Mouse (Mus musculus): ENCODE data around the gene Gm49416.
A peak's percentile ranks its signal among the peaks of the same experiment; 100 is the strongest.
"Not testable (repeated sequence)": the region's sequence is repeated elsewhere in the genome, so short reads cannot be mapped to it uniquely, and the experiment has no call there.

Gm49416 gene

DNA sequence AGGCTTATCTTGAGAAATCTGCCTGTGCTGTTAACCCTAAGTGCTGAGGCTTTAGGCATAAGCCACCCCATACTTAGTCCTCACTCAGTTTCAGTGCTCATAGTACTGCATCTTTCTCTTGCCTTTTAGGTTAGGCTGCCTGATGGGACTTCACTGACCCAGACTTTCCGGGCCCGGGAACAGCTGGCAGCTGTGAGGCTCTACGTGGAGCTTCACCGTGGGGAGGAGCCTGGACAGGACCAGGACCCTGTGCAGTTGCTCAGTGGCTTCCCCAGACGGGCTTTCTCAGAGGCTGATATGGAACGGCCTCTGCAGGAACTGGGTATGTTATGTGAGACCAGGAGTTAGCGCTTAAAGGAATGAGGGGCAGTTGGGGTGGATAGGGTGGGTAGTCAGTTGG is 13.7 kb upstream of the Gm49416 start:
- DNase-seq (ENCODE audit: low spot score) = no peak

DNA sequence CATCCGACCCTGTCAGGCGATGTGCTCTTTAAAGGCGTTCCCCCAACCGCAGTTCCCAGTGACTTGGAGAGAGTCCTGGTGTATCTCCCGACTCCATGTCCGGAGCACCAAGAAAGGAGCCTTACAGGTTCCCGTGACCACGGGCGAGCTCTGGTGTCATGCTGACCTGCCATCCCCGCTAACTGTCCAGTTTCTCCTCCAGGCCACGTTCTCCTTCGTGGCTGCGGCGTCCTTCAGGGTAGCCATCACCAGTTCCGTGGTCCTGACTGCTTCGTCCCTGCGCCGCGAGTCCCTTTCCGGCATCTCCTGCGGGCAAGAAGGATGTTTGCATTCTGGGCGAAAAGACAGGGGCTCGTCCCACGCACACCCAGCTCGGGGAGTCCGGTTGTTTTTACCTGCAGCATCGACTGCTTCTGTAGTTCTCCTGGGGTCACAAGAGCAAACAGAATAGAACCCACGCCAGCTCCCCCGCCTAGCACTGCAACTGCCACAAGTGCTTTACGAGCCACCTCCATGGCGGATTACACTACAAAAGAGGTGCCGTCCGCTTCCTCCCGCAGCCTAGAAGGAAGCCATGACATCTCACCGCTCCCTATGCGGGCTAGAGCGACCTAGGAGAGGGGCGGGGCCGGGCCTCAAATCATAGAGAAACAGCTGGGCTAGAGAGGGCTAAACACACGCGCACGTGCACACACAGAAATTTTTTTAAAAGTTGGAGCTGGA is 8.3 kb upstream of the Gm49416 start, which contains the start of gene Uqcc3:
Gene Uqcc3 (minus strand): TSS at position 613 of the 723 bp plus-strand sequence.
- DNase-seq (ENCODE audit: low spot score) = peak; percentile 91

DNA sequence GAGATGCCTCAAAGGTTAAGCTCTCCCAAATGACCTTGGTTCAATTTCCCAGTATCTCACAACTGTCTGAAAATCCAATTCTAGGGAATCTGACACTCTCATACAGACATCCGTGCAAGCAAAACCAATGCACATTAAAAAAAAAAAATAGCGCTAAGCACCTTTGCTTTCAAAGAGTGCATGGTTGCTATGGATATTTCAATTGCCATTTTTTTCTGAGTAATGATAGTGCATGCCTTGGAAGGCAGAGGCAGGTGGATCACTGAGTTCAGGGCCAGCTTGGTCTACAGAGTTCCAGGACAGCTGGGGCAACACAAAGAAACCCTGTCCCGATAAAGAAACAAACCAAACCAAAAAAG is 7.7 kb upstream of the Gm49416 start:
- DNase-seq (ENCODE audit: low spot score) = no peak

DNA sequence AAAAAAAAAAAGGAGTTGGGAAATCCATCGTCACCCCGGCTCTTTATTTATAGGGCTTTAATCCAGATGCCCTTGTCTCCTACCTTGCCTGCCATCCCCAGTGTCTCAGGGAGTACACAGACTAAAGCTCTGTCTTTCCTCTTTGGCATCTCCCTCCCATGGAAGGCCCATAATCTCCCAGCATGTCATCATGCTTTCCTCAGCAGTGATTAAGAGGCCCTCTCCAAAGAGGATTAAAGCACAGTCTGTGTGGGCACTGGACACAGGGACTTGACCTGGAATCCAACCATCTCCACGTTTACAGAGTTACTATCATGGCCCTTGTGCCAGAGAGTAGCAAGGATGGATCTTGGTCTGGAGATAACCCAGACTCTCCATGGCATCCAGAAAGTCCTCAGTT is 5.1 kb upstream of the Gm49416 start, which contains the start of the genes Lbhd1 and Gm49403:
Gene Lbhd1 (plus strand): TSS at position 117 of the 400 bp plus-strand sequence.
Gene Gm49403 (plus strand): TSS at position 315 of the 400 bp plus-strand sequence.
- DNase-seq (ENCODE audit: low spot score) = no peak

DNA sequence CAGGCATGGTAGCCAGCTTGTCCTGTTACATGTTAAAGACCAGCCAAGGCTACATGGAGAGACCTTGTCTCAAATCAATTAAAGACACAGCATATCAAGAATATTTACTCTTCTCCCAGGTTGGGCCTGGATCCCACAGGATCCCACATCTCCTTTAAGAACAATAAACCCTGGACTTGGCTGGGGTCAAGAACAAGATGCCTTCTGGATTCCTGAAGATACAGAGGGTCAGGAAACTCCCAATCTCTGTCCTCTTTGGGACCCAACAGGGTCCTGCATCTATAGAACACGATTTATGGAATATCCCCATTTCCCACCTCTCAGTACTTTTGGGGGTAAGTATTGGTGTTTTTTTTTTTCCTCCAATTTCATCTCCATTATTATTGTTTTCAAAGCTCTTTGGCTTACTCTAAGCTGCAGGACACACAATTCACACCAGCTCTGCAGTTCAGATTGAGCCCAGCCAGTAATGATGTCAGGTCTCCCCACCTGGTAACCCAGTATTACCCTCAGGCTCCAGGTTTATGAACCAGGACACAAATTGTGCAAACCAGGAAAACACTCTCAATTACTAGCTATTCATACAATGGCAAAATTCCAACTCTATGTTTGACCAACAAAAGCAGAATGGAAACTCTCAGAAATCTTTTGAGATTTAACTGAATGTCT is 1.7 kb upstream of the Gm49416 start:
- DNase-seq (ENCODE audit: low spot score) = no peak

DNA sequence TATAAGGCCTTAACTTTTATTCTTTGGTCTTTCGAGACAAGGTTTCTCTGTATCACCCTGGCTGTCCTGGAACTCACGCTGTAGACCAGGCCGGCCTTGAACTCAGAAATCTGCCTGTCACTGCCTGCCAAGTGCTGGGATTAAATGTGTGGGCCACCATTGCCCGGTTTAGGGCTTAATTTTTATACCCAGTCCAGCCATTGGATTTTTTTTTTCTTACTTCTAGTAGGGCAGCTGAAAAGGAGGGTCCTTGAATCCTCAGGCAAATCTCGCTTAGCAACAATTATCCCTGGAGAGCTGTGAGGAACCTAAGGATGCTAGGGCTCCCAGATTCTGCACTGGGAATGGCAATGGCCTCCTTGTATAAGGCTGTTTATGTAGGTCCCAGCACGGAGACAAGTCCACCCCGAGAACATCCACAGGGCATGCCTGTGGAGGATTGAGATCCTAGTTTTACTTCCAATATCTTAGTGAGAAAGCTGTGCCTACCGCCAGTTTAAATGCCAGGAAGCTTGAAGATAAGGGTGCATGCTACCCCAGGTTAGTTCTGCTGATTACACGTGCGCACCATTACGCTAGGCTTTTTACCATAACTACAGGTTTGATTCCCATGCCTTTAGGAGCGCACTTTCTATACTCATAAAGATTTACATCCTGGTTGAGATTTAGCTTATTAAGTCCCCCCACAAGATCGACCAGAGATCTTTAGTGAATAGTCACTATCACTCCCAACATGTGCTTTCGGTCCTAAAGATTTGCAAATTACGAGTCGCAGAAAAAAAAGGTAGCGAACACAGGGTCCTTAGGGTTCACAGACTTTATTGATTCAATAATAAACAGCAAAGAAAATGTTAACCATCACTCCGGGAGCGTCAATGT is 902 bp upstream of the Gm49416 start:
- no peak for DNase-seq (ENCODE audit: low spot score)

DNA sequence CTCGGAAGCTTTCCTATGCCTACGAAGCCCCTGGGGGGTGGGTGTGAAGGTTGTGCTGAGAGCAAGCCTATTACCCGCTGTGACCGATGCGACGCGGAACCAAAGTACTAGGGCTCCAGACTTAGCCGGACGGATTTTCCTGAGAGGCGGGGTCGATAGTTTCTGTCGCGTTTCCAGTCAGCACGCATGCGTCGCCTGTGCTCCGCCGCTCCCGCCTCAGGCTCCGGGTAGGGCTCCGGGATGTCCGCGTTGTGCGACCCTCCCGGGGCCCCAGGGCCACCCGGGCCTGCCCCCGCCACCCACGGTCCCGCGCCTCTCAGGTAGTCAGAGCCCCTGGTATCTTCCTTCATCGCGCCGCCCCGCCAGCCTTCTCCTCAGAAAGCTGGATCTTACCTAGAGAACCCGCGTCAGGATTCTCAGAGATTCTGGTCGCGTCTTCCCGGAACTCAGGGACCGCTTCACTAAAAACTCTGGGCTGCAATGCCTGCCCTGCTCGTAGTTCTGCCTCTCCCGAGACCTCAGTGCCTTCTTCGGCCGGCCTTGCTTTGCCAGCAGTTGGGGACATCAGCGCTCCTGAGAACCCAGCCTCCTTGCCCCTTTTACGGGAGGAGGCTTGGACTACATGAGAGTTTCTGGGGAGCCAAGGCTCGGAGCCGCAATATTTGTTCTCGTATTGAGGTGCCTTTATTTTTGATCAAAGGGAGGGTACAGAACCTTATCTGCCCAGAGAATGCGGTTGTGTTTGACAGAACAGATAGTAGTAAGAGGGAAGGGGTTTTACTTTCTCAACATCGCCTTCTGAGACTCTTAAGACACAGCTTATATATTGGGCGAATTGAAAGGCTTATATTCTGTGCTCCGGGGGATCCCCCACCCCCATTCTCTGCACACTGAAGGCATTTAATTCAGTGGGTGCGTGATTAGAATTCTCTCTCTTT is 4.4 kb downstream of the Gm49416 start, which contains the start of gene Ints5:
Gene Ints5 (plus strand): TSS at position 177 of the 938 bp plus-strand sequence.
- DNase-seq (ENCODE audit: low spot score) = peak; percentile 86

DNA sequence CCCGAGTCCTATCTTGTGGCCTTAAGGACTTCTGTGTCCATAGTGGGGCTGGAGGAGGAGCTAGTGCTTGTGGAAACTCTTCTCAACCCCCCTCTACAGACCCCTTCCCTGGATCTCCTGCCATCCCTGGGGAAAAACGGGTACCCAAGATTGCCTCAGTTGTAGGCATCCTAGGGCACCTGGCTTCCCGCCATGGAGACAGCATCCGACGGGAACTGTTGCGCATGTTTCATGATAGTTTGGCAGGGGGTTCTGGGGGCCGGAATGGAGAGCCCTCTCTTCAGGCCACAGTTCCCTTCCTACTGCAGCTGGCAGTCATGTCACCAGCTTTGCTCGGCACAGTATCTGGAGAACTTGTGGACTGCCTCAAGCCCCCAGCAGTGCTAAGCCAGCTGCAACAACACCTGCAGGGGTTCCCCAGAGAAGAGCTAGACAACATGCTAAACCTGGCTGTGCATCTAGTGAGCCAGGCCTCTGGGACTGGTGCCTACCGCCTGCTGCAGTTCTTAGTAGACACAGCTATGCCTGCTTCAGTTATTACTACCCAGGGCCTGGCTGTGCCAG is 6.8 kb downstream of the Gm49416 start:
- DNase-seq (ENCODE audit: low spot score) = peak; percentile 57

DNA sequence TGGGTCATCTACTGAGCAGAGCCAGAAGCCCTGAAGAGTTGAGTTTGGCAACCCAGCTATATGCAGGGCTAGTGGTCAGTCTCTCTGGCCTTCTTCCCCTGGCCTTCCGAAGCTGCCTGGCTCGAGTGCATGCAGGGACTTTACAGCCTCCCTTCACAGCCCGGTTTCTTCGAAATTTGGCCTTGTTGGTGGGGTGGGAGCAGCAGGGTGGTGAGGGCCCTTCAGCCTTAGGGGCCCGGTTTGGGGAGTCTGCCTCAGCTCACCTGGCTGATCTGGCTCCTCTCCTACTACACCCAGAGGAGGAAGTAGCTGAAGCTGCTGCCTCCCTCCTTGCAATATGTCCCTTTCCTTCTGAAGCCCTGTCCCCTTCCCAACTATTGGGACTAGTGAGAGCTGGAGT is 7.5 kb downstream of the Gm49416 start:
- DNase-seq (ENCODE audit: low spot score) = not testable (repeated sequence)

DNA sequence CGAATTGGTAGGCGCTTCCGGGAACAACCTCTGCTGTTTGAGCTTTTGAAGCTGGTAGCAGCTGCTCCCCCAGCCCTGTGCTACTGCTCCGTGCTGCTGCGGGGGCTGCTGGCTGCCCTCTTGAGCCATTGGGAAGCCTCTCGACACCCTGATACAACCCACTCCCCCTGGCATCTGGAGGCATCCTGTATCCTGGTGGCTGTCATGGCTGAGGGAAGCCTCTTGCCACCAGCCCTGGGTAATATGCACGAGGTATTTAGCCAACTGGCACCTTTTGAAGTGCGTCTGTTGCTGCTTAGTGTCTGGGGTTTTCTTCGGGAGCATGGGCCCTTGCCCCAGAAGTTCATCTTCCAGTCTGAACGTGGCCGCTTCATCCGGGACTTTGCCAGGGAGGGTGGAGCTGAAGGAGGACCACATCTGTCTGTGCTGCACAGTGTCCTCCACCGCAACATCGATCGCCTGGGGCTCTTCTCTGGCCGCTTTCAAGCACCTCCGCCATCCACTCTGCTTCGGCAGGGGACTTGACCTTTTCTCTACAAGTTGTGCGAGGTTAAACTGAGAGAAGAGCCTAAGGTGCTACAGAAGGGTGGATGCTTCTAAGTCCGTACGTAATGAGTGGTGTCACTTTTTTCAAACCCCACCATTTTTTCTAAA is 8.6 kb downstream of the Gm49416 start:
- DNase-seq (ENCODE audit: low spot score) = peak; percentile 77

DNA sequence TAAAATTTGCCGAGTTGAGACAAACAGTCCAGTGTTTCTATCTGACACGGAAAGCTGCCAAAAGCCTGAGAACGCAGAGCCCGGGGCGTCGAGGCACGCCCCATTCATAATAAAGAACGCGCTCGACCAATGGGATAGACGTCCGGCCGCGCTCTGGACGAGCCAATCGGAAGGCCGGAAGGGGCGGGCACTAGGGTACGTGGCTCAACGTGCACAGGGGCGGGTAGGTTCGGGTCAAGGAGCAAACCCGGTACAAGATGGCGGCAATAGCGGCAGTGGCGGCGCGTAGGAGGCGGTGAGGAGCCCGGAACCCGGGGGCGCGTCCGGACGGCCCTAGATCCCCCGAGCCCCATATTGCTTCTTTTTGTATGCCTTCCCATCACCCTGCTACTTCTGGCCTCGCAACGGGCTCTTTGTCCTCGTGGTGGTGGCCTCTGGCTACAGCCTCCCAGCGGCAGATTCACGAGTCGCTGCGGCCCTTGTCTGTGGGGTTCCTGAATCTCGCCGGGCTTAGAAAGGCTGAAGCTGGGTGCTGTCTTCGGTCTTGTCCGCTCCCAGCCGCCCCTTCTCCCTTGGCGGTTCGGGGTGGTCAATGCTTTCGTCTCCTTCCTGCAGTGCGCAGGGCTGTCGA is 9.3 kb downstream of the Gm49416 start, which contains the start of gene Ganab:
Gene Ganab (plus strand): TSS at position 207 of the 631 bp plus-strand sequence.
- peak; percentile 96 for DNase-seq (ENCODE audit: low spot score)

DNA sequence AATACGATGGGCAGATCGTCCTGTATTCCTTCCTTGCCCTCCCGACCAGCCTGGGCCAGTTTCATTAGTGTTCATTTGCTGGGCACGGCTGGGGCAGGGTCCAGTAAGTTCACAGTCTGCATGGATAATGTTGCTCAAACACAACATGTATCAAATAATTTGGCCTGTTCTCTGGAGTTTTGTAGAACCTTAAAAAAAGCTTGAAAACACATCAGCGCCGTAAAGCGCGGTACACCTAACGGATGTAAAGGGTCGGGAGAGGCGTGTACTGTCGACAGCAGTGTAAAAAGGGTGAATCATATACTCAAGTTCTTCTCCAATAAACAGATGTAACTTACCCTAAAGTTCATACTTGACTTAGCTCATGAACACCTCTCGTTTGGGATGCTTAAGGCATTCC is 9.8 kb downstream of the Gm49416 start:
- DNase-seq (ENCODE audit: low spot score) = no peak

DNA sequence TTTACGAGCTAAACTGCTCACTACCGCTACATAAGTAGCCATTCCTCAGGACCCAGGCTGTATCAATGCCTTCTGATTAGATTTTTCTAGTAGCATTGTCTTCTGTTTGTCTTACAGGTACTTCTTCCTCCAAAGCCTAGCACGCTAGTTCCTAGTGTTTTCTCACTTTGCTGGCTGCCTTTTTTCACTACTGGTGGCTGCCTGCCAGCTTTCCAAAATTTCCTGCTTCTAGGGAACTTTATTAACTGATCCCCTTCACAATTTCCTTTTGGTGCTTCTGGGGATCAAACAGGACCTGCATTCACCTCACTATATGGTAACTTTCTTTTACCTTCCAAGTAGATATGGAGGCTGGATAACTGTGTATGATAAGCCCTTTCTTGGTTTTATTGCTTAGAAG is 10.4 kb downstream of the Gm49416 start:
- DNase-seq (ENCODE audit: low spot score) = no peak

DNA sequence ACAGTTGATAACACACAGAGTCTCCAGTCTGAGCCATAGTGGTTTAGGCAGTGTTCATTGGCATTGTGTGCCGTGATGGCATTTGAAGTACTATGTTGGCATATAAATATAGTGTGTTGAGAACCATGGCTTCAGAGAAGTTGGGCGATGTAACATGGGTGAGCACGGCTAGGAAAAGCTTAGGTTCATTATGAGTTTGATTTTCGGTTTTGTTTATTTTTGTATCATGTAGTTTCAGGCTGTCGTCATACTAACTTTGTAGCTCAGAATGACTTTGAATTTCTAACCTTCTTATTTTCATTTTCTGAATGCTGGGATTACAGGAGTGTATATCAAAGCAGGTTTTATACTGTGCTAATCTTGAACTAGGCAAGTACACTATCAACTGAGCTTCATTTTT is 14.7 kb downstream of the Gm49416 start:
- DNase-seq (ENCODE audit: low spot score) = no peak

DNA sequence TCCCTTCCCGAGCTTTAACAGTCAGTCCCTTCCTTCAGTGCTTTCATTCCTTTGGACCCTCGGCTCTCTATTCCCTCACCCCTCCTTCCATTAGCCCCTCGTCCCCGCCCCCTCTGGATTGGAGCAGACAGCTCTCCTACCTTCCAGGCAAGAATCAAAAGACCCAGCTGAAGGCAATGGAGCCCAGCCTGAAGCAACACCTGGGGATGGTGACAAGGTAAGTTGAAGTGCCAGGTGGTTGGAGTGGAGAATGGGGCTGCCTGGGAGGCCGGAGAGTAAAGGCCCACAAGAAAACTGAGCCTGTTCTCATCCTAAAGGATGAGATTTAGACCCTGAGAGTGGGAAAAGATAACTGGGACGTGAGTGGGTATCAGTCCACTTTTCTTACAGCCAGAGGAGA is 19.8 kb downstream of the Gm49416 start:
- no peak for DNase-seq (ENCODE audit: low spot score)

DNA sequence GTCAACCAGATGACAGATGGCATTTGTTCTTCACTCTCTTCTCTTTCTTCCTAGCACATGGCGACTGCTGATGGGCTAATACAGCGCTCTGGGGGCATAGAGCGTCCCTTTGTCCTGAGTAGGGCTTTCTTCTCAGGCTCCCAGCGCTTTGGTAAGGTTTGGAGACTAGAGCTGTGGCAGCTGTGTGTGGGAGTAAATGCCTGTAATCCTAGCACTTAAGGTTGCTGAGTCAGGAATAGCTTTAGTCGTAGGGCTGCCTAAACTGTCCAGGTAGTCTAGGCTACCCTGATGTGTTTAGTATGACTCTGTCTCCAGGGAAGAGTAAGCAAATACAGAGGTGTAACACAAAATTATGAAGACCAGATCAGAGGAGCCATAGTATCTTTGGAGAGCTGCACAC is 23.1 kb downstream of the Gm49416 start:
- DNase-seq (ENCODE audit: low spot score) = no peak

DNA sequence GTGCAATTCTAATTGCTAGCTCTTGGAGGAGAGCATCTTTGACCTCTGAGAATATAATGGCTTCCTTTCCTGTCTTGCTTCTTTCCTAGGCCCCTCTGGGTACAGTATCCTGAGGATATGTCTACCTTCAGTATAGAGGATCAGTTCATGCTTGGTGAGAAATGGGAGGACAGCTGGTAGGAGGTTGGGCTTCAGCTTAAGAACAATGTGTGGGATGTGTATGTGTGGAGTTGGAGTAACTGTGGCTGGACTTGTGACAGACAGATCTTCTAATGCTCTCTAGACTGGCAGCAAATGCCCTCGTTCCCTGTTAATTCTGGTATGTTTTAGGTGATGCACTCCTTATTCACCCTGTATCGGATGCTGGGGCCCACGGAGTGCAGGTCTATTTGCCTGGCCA is 25.5 kb downstream of the Gm49416 start:
- no peak for DNase-seq (ENCODE audit: low spot score)

DNA sequence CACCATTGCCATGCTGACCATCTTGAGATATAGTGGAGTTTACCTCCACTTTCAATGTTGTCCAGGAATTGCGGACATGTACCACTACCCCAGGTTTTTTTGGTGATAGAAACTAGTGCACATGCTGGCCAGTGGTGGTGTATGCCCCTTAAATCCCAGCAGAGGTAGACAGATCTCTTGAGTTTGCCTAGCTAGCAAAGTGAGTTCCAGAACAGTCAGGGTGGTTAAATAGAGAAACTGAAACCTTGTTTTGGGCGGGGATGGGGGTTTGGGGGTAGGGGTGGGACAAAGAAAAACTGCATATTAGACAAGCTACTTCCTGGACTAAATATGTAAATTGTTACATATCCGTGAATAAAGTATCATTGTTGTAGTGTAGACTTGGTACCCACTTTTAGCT is 30.3 kb downstream of the Gm49416 start:
- DNase-seq (ENCODE audit: low spot score) = no peak

DNA sequence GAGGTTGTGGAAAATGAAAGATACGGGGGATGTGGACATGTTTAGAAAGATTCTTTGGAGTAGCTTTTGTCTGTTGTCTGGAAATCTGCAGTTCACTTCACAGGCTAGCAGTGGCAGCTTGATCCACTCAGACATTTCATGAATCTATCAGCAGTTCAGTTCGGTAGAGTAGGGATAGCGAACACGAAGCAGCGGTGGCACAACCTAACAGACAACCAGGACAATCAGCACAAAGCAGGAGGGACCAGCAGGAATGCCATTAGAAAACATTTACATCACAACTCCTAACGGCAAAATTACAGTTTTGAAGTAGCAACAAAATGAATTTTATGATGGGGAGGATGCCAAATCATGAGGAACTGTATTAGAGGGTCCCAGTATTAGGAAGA is 31.0 kb downstream of the Gm49416 start:
- DNase-seq (ENCODE audit: low spot score) = no peak
